Mouse (Mus musculus): ENCODE measurements around the gene Zrsr1. TPM values are rescaled to one million over a fixed set of nuclear protein-coding genes. Genes with fewer than 3 reads are reported as not detected.

Zrsr1 gene
- polyA plus RNA-seq, 1 experiment from 2014 or later: 2.9 TPM

- 64% methylated on average over 6 of the region's 6 CpGs for WGBS
- no peak overlapping the region for H3K4me2 ChIP-seq
- H3K27me3 ChIP-seq: no peaks in the 10 kb centered on the region
- H3K9me3 ChIP-seq: no peaks in the 10 kb centered on the region
- ATAC-seq (ENCODE audit: borderline replicate concordance, extremely low read depth, low FRiP score, low TSS enrichment): no peak
- H3K4me1 ChIP-seq: no peaks in the 10 kb centered on the region
- no peak overlapping the region for H3K4me3 ChIP-seq
- H3K9ac ChIP-seq: no peak overlapping the region
- H3K36me3 ChIP-seq: no peaks in the 10 kb centered on the region
- H3K27ac ChIP-seq: no peak overlapping the region
Observed at GRCm38 (mm10) chr11:23014996-23015395, 43.2 kb downstream of the Zrsr1 start.

- H3K9ac ChIP-seq: no peak overlapping the region
- no peaks in the 10 kb centered on the region for H3K4me1 ChIP-seq
- no peak for ATAC-seq (ENCODE audit: borderline replicate concordance, extremely low read depth, low FRiP score, low TSS enrichment)
- no peak overlapping the region for H3K27ac ChIP-seq
- no peaks in the 10 kb centered on the region for H3K9me3 ChIP-seq
- no peaks in the 10 kb centered on the region for H3K36me3 ChIP-seq
- no peak overlapping the region for H3K4me2 ChIP-seq
- WGBS: 87% methylated on average over 4 of the region's 4 CpGs
- H3K4me3 ChIP-seq: no peak overlapping the region
- no peaks in the 10 kb centered on the region for H3K27me3 ChIP-seq
Observed at GRCm38 (mm10) chr11:23017943-23018342, 46.1 kb downstream of the Zrsr1 start.

DNA sequence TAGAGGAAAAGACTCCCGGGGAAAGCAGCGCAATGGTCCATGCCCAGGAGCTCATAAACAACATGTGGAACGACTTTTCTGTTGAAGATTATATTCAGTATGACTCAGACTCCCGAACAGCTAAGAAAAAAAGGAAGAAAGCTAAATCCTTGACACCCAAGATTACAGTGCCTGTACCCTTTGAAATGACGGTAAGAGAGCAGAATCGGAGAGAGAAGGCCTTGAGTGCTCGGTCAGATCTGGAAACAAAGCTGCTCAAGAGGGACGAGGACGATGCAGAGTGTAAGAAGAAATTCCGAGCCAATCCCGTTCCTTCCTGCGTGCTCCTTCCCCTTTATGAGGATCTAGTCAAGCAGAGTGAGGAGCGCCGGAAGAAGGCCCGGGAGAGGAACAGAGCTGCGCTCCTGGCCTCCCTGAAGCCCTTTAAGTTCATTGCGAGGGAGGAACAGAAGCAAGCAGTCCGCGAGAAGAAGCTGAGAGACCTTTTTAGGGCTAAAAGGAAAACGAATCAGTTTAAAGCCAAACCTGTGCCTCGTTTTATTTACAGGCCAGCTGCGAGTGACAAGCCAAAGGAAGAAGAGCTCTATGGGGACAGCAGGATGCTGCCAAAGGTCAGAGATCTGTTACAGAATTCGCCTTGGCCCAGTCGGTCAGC lies 48.4 kb downstream of the Zrsr1 start:
- Histone ChIP-seq H3K4me2 (no peak overlapping the region), H3K4me3 (no peak overlapping the region), H3K4me1 (no peaks in the 10 kb centered on the region), H3K9ac (no peak overlapping the region), H3K36me3 (no peaks in the 10 kb centered on the region), H3K27me3 (no peaks in the 10 kb centered on the region), H3K9me3 (no peaks in the 10 kb centered on the region), H3K27ac (no peak overlapping the region)
- 67% methylated on average over 24 of the region's 24 CpGs for WGBS
- ATAC-seq (ENCODE audit: borderline replicate concordance, extremely low read depth, low FRiP score, low TSS enrichment): no peak

GRCm38 (mm10) chr11:23020841-23021240 lies 49.0 kb downstream of the Zrsr1 start:
- Histone ChIP-seq H3K36me3 (no peaks in the 10 kb centered on the region), H3K4me3 (no peak overlapping the region), H3K9me3 (no peaks in the 10 kb centered on the region), H3K9ac (no peak overlapping the region), H3K27me3 (no peaks in the 10 kb centered on the region), H3K27ac (no peak overlapping the region), H3K4me1 (no peaks in the 10 kb centered on the region), H3K4me2 (no peak overlapping the region)
- WGBS: 91% methylated on average over 14 of the region's 14 CpGs
- ATAC-seq (ENCODE audit: borderline replicate concordance, extremely low read depth, low FRiP score, low TSS enrichment): no peak

GRCm38 (mm10) chr11:23023155-23023554 lies 51.4 kb downstream of the Zrsr1 start:
- Histone ChIP-seq H3K27me3 (no peaks in the 10 kb centered on the region), H3K4me3 (no peak overlapping the region), H3K9me3 (no peaks in the 10 kb centered on the region), H3K27ac (no peak overlapping the region), H3K36me3 (no peaks in the 10 kb centered on the region), H3K4me1 (no peaks in the 10 kb centered on the region), H3K4me2 (no peak overlapping the region), H3K9ac (no peak overlapping the region)
- no peak for ATAC-seq (ENCODE audit: borderline replicate concordance, extremely low read depth, low FRiP score, low TSS enrichment)
- 85% methylated on average over 2 of the region's 2 CpGs for WGBS

GRCm38 (mm10) chr11:23024169-23024568 lies 52.4 kb downstream of the Zrsr1 start:
- no peaks in the 10 kb centered on the region for H3K36me3 ChIP-seq
- H3K9me3 ChIP-seq: no peaks in the 10 kb centered on the region
- H3K4me1 ChIP-seq: no peaks in the 10 kb centered on the region
- no peak for ATAC-seq (ENCODE audit: borderline replicate concordance, extremely low read depth, low FRiP score, low TSS enrichment)
- H3K4me2 ChIP-seq: no peak overlapping the region
- no peak overlapping the region for H3K27ac ChIP-seq
- H3K9ac ChIP-seq: no peak overlapping the region
- no peaks in the 10 kb centered on the region for H3K27me3 ChIP-seq
- no peak overlapping the region for H3K4me3 ChIP-seq
- 67% methylated on average over 3 of the region's 3 CpGs for WGBS

Other genes with a start within 250 kb of the Zrsr1 start
- gene B3gnt2, start 111.0 kb upstream of the Zrsr1 start, polyA plus RNA-seq (2015; fragmentation: Nextera tagmentation; extraction: Ambion mirVana): 10.9 and 12.6 TPM in 2 replicates
- gene Gm28048, start 10.1 kb downstream of the Zrsr1 start, polyA plus RNA-seq (2015; fragmentation: Nextera tagmentation; extraction: Ambion mirVana): 14.6 and 16.3 TPM in 2 replicates
- gene Commd1, start 10.4 kb downstream of the Zrsr1 start, polyA plus RNA-seq (2015; fragmentation: Nextera tagmentation; extraction: Ambion mirVana): 368 and 400 TPM in 2 replicates
- gene Cct4, start 18.5 kb downstream of the Zrsr1 start, polyA plus RNA-seq (2015; fragmentation: Nextera tagmentation; extraction: Ambion mirVana): 265 and 271 TPM in 2 replicates
- gene Fam161a, start 35.5 kb downstream of the Zrsr1 start, polyA plus RNA-seq (2015; fragmentation: Nextera tagmentation; extraction: Ambion mirVana): 5.5 and 5.8 TPM in 2 replicates

All from lung, embryonic 15.5 days (tissue).